Mouse (Mus musculus): ENCODE data around the gene Fgfr2. TPM values are rescaled to one million over a fixed set of nuclear protein-coding genes. Genes with fewer than 3 reads are reported as not detected.

The Fgfr2 gene
- polyA plus RNA-seq, 1 experiment from 2014 or later: 18.5 TPM

DNA sequence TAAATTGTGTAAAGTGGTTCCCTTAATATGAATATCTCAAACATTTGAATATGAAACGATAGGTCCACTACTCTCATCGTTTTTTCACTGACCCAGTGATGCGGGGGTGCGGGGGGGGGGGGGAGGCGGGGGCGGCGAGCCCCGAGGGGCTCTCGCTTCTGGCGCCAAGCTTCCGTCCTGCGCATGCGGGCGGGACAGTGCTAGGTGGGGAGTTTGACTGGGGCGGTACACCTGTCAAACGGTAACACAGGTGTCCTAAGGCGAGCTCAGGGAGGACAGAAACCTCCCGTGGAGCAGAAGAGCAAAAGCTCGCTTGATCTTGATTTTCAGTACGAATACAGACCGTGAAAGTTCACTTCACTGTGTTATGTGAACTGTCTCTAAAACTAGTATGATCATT lies 2288.9 kb downstream of the Fgfr2 start:
- Histone ChIP-seq H3K9me3 (replicated peaks) (no peaks in the 10 kb centered on the region), H3K36me3 (no peaks in the 10 kb centered on the region), H3K4me2 (peak overlapping the region; percentile 16; the same call in 1 of the 2 replicates), H3K4me3 (no peak overlapping the region), H3K9ac (no peak overlapping the region), H3K27me3 (replicated peaks) (peaks cover 7% of the 10 kb centered on the region), H3K4me1 (0 out of 2 replicates have a peak, but pooled peaks cover 11% of the 10 kb centered on the region), H3K27ac (no peak overlapping the region)
- ATAC-seq: peak; percentile 99
- 34% methylated on average over 21 of the region's 21 CpGs for WGBS (ENCODE audit: insufficient replicate concordance)

DNA sequence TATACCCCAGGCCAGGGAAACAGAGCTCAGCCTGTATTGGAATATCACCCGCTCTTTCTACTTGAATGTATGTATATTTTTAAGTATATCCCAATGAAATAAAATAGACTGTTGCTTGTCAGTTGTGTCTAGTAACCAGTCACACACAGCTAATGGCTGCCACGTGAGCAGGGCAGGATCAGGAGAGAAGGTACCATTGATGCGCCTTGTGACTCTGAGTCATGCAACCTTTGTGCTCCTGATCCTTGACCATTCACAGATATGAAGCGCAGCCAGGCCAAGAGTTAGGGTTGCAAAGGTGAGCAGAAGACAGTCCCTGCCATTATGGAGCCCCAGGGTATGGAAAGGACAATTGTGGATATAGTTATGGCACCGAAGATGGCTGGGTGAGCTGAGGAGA lies 2291.6 kb downstream of the Fgfr2 start:
- WGBS (ENCODE audit: insufficient replicate concordance): 73% methylated on average over 5 of the region's 5 CpGs

GRCm38 (mm10) chr7:130828475-130828874 lies 2294.7 kb downstream of the Fgfr2 start:
- Histone ChIP-seq H3K4me1 (no peaks in the 10 kb centered on the region), H3K9ac (no peak overlapping the region), H3K4me2 (no peak overlapping the region), H3K27ac (no peak overlapping the region), H3K27me3 (replicated peaks) (peaks cover 3% of the 10 kb centered on the region; the same call in 1 of the 2 replicates), H3K4me3 (no peak overlapping the region), H3K36me3 (no peaks in the 10 kb centered on the region), H3K9me3 (replicated peaks) (no peaks in the 10 kb centered on the region)
- no peak for ATAC-seq
- 60% methylated on average over 10 of the region's 10 CpGs for WGBS (ENCODE audit: insufficient replicate concordance)

More for the DNA sequence above, 2291.6 kb downstream of the Fgfr2 start:
- H3K27ac ChIP-seq: no peak overlapping the region
- H3K9ac ChIP-seq: no peak overlapping the region
- H3K36me3 ChIP-seq: no peaks in the 10 kb centered on the region
- H3K27me3 ChIP-seq (replicated peaks): peaks cover 7% of the 10 kb centered on the region
- no peak for ATAC-seq
- H3K9me3 ChIP-seq (replicated peaks): no peaks in the 10 kb centered on the region
- H3K4me2 ChIP-seq: no peak overlapping the region
- H3K4me1 ChIP-seq: 0 out of 2 replicates have a peak, but pooled peaks cover 3% of the 10 kb centered on the region
- no peak overlapping the region for H3K4me3 ChIP-seq

DNA sequence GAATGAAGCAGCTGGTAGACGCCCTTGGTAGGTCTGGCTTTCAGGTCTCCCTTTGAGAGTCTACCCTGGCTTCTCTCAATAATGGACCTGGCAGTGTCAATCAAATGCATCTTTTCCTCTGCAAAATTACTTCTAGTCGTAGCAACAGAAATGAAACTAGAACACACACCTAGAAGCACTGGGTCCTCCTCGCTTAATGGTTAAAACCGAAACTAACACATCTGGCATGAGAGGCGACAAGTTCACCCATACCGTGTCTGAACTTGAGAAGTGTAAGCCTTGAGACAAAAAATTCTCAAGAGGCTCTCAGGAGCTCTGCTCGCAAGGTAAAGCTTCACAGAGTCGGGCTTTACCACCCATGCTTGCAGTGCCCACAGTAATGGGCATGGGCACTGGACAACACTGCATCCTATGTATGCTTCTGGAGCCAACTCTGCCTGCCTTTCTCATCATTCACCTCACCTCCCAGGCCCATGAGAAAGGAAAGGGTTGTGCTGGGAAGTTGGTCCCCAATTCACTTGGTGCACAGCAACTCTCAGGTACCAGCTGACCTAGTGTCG lies 2295.2 kb downstream of the Fgfr2 start:
- Histone ChIP-seq H3K4me3 (no peak overlapping the region), H3K27ac (no peak overlapping the region), H3K36me3 (no peaks in the 10 kb centered on the region), H3K9ac (no peak overlapping the region), H3K9me3 (replicated peaks) (no peaks in the 10 kb centered on the region), H3K4me2 (no peak overlapping the region), H3K27me3 (replicated peaks) (peaks cover 3% of the 10 kb centered on the region; the same call in 1 of the 2 replicates), H3K4me1 (no peaks in the 10 kb centered on the region)
- ATAC-seq: no peak
- 72% methylated on average over 9 of the region's 9 CpGs for WGBS (ENCODE audit: insufficient replicate concordance)

DNA sequence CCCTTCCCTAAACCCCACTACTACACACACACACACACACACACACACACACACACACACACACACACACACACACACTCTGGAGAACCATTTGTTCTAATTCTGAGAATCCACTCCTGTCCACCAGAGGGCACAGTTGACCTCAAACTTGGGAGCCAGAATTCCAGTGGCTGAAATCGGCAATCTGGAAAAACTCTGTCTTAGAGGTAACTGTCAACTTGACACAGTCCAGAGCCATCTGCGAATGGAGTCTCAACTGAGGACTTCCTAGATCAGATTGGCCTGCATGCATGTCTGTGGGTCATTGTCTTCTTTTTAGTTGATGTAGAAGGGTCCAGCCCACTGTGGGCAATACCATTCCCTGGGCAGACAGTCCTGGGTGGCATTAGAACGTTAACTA lies 2295.7 kb downstream of the Fgfr2 start:
- H3K9me3 ChIP-seq (replicated peaks): no peaks in the 10 kb centered on the region
- H3K27ac ChIP-seq: no peak overlapping the region
- no peak overlapping the region for H3K4me2 ChIP-seq
- peaks cover 3% of the 10 kb centered on the region; the same call in 1 of the 2 replicates for H3K27me3 ChIP-seq (replicated peaks)
- WGBS (ENCODE audit: insufficient replicate concordance): 48% methylated on average over 3 of the region's 3 CpGs
- H3K36me3 ChIP-seq: no peaks in the 10 kb centered on the region
- ATAC-seq: no peak
- H3K4me3 ChIP-seq: no peak overlapping the region
- H3K4me1 ChIP-seq: no peaks in the 10 kb centered on the region
- H3K9ac ChIP-seq: no peak overlapping the region

DNA sequence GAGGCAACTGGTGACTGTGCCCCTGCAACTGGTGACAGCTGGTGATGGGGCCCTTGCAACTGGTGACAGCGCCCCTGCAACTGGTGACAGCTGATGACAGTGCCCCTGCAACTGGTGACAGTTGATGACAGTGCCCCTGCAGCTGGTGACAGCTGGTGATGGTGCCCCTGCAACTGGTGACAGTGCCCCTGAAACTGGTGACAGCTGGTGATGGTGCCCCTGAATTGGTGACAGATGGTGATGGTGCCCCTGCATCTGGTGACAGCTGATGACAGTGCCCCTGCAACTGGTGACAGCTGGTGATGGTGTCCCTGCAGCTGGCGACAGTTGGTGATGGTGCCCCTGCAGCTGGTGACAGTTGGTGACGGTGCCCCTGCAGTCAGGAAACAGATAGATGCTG lies 2296.8 kb downstream of the Fgfr2 start:
- no peak for ATAC-seq
- Histone ChIP-seq H3K4me1 (no peaks in the 10 kb centered on the region), H3K9me3 (replicated peaks) (no peaks in the 10 kb centered on the region), H3K4me2 (no peak overlapping the region), H3K36me3 (no peaks in the 10 kb centered on the region), H3K9ac (no peak overlapping the region), H3K4me3 (no peak overlapping the region), H3K27me3 (replicated peaks) (peaks cover 3% of the 10 kb centered on the region; the same call in 1 of the 2 replicates), H3K27ac (no peak overlapping the region)
- WGBS (ENCODE audit: insufficient replicate concordance): 53% methylated on average over 3 of the region's 3 CpGs

DNA sequence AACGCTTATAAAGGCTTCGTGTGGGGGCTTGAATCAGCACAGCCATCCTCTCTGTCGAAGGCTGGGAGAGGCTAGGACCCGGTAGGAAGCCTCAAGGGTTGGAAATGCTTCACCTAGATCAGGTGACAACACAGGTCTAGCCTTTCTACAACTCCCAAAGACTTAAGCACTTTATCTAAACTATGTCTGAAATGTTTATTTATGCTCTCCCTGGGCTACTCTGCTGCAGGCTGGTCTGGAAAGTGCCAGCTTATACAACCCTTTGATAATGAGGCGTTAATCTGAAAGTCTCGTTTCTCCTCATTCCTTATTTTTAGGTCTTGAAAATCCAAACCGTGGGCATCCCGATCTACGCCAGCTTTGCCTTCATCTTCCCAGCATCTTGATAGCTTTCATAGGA lies 2299.2 kb downstream of the Fgfr2 start:
- Histone ChIP-seq H3K27ac (no peak overlapping the region), H3K4me3 (no peak overlapping the region), H3K4me2 (no peak overlapping the region), H3K36me3 (no peaks in the 10 kb centered on the region), H3K4me1 (no peaks in the 10 kb centered on the region), H3K9ac (no peak overlapping the region), H3K27me3 (replicated peaks) (peaks cover 3% of the 10 kb centered on the region; the same call in 1 of the 2 replicates), H3K9me3 (replicated peaks) (no peaks in the 10 kb centered on the region)
- ATAC-seq: no peak
- WGBS (ENCODE audit: insufficient replicate concordance): 52% methylated on average over 9 of the region's 9 CpGs

- Histone ChIP-seq H3K27ac (no peak overlapping the region), H3K4me3 (no peak overlapping the region), H3K9ac (no peak overlapping the region), H3K4me2 (no peak overlapping the region), H3K36me3 (no peaks in the 10 kb centered on the region), H3K27me3 (replicated peaks) (peaks cover 3% of the 10 kb centered on the region; the same call in 1 of the 2 replicates), H3K9me3 (replicated peaks) (no peaks in the 10 kb centered on the region), H3K4me1 (no peaks in the 10 kb centered on the region)
- WGBS (ENCODE audit: insufficient replicate concordance): 67% methylated on average over 10 of the region's 10 CpGs
- ATAC-seq: no peak
Observed at GRCm38 (mm10) chr7:130819624-130820023, 2303.5 kb downstream of the Fgfr2 start.

DNA sequence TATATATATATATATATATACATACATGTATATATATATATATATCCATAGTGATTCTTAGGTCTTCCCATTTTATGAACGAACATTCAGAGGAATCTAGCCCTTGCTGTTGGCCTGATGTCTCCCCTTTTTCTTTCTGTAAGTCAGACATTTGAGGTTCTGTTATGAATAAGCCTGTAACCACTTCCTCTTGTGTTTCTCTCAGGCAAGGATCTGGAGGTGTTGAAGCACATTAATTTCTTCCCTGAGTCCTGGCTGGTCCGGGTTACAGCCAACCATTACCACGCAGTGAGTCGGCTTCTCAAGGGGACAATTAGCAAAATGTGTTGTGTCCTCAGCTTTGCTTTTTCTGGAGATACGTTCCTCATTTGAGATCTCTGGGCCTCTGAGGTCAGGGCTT lies 2304.3 kb downstream of the Fgfr2 start:
- H3K9me3 ChIP-seq (replicated peaks): no peaks in the 10 kb centered on the region

DNA sequence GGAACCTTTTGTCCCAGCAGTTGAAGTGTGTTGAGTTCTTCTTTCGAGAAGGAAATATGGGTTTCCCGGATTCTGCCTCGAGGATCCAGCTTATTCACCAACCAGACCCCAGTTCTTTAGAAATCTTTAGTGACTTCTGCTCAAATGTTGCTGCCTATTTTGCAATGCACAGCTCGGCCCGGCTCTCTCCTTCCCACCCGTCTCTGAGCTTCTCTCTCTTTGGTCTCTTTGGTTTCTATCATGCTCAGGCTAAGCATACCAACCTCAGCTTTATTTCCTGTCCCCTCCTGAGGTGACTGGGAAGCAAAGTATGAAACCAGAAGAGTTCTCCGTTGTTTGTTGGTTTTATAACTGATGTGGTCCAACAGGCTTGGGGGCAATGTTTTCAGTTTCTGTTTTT lies 2306.9 kb downstream of the Fgfr2 start:
- Histone ChIP-seq H3K9me3 (replicated peaks) (no peaks in the 10 kb centered on the region), H3K36me3 (no peaks in the 10 kb centered on the region), H3K9ac (no peak overlapping the region), H3K4me3 (no peak overlapping the region), H3K4me2 (no peak overlapping the region), H3K27me3 (replicated peaks) (no peaks in the 10 kb centered on the region; the same call in 1 of the 2 replicates), H3K4me1 (no peaks in the 10 kb centered on the region), H3K27ac (no peak overlapping the region)
- 62% methylated on average over 7 of the region's 7 CpGs for WGBS (ENCODE audit: insufficient replicate concordance)
- no peak for ATAC-seq

More for the DNA sequence above, 2304.3 kb downstream of the Fgfr2 start:
- Histone ChIP-seq H3K4me2 (no peak overlapping the region), H3K4me1 (no peaks in the 10 kb centered on the region), H3K27me3 (replicated peaks) (peaks cover 1% of the 10 kb centered on the region; the same call in 1 of the 2 replicates), H3K9ac (no peak overlapping the region), H3K4me3 (no peak overlapping the region), H3K36me3 (no peaks in the 10 kb centered on the region), H3K27ac (no peak overlapping the region)
- WGBS (ENCODE audit: insufficient replicate concordance): 40% methylated on average over 5 of the region's 5 CpGs
- ATAC-seq: no peak

GRCm38 (mm10) chr7:130815601-130816000 lies 2307.5 kb downstream of the Fgfr2 start:
- 81% methylated on average over 10 of the region's 10 CpGs for WGBS (ENCODE audit: insufficient replicate concordance)
- H3K9me3 ChIP-seq (replicated peaks): no peaks in the 10 kb centered on the region
- no peaks in the 10 kb centered on the region for H3K36me3 ChIP-seq
- no peak overlapping the region for H3K9ac ChIP-seq
- ATAC-seq: no peak
- no peaks in the 10 kb centered on the region for H3K4me1 ChIP-seq
- no peak overlapping the region for H3K4me3 ChIP-seq
- no peak overlapping the region for H3K27ac ChIP-seq
- H3K27me3 ChIP-seq (replicated peaks): no peaks in the 10 kb centered on the region; the same call in 1 of the 2 replicates
- H3K4me2 ChIP-seq: no peak overlapping the region

DNA sequence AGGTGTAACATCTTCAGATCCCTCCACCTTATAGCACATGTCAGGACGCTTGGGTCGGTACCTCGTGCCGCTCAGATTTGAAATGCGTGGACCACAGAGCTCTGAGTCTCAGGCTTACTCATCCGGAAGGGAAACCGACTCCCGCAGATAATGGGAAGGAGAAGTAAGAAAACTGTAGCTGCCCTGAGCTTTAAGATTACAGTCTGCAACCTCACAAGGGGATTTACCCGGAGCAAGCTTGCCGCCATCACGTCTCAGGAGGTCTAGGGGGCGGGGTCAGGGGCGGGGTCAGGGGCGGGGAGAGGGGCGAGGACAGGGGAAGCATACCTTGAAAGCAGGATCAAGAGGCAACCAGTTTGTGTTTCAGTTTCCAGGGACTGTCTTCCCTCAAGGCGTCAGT lies 2310.7 kb downstream of the Fgfr2 start:
- H3K4me2 ChIP-seq: peak overlapping the region; percentile 34; the same call in 1 of the 2 replicates
- ATAC-seq: no peak
- 29% methylated on average over 16 of the region's 16 CpGs for WGBS (ENCODE audit: insufficient replicate concordance)
- no peaks in the 10 kb centered on the region for H3K36me3 ChIP-seq
- no peaks in the 10 kb centered on the region for H3K4me1 ChIP-seq
- H3K4me3 ChIP-seq: no peak overlapping the region
- no peak overlapping the region for H3K9ac ChIP-seq
- H3K27me3 ChIP-seq (replicated peaks): no peaks in the 10 kb centered on the region
- no peak overlapping the region for H3K27ac ChIP-seq
- H3K9me3 ChIP-seq (replicated peaks): no peaks in the 10 kb centered on the region

DNA sequence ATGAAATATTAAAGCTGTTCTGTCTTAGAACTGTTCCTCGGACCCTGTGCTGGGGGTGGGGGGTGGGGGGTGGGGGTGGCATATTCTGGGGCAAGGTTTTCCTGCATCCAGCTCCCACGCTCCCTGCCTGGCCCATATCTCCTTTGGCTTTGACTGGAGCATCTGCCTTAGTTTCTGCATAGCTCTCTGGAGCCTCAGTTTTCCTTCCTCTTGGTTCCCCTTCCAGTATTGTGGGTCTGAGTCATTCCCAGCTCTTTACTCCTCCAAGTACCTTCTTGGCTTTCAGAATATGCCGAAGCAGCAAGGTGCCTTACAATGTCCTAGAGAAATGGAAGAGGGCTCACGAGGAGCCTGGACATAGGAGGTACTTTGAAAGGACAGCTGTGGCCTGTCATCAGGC lies 2312.9 kb downstream of the Fgfr2 start:
- no peak overlapping the region for H3K4me2 ChIP-seq
- no peaks in the 10 kb centered on the region for H3K9me3 ChIP-seq (replicated peaks)
- no peak for ATAC-seq
- H3K9ac ChIP-seq: no peak overlapping the region
- WGBS (ENCODE audit: insufficient replicate concordance): 57% methylated on average over 4 of the region's 4 CpGs
- no peaks in the 10 kb centered on the region for H3K4me1 ChIP-seq
- no peaks in the 10 kb centered on the region for H3K27me3 ChIP-seq (replicated peaks)
- no peaks in the 10 kb centered on the region for H3K36me3 ChIP-seq
- no peak overlapping the region for H3K4me3 ChIP-seq
- H3K27ac ChIP-seq: no peak overlapping the region

All from liver, embryonic 12.5 days (tissue).